Mouse (Mus musculus): ENCODE measurements at regions not wholly inside any gene's neighbourhood (a gene's known extent, or its start where the extent isn't known, plus 50 kb on each side); places are given as distances from the start of the nearest gene placed in this dataset.
A peak's percentile ranks its signal among the peaks of the same experiment; 100 is the strongest.

- DNase-seq (ENCODE audit: low read depth, low spot score) = no peak
Measured at GRCm38 (mm10) chr9:41834487-41835404, 289.4 kb downstream of the Sorl1 start.

- peak; percentile 57 for DNase-seq (ENCODE audit: low read depth, low spot score)
Measured at GRCm38 (mm10) chr9:41833408-41833807, 290.7 kb downstream of the Sorl1 start.

- no peak for DNase-seq (ENCODE audit: low read depth, low spot score)
Measured at GRCm38 (mm10) chr9:41827356-41827755, 296.7 kb downstream of the Sorl1 start.

GRCm38 (mm10) chr9:41821401-41821800, 302.7 kb downstream of the Sorl1 start:
- no peak for DNase-seq (ENCODE audit: low read depth, low spot score)

- DNase-seq (ENCODE audit: low read depth, low spot score) = no peak
Measured at GRCm38 (mm10) chr9:41817740-41818461, 306.2 kb downstream of the Sorl1 start.

GRCm38 (mm10) chr9:41815921-41816320, 308.2 kb downstream of the Sorl1 start:
- no peak for DNase-seq (ENCODE audit: low read depth, low spot score)

- peak; percentile 32 for DNase-seq (ENCODE audit: low read depth, low spot score)
Measured at GRCm38 (mm10) chr9:41809291-41809690, 314.8 kb downstream of the Sorl1 start.

GRCm38 (mm10) chr9:41808791-41809190, 315.3 kb downstream of the Sorl1 start:
- no peak for DNase-seq (ENCODE audit: low read depth, low spot score)

GRCm38 (mm10) chr9:41806289-41806621, 317.8 kb downstream of the Sorl1 start:
- no peak for DNase-seq (ENCODE audit: low read depth, low spot score)

- peak; percentile 17 for DNase-seq (ENCODE audit: low read depth, low spot score)
Measured at GRCm38 (mm10) chr9:41805491-41806288, 318.4 kb downstream of the Sorl1 start.

GRCm38 (mm10) chr9:41804711-41805331, 319.3 kb downstream of the Sorl1 start:
- DNase-seq (ENCODE audit: low read depth, low spot score) = no peak

- DNase-seq (ENCODE audit: low read depth, low spot score) = peak; percentile 43
Measured at GRCm38 (mm10) chr9:41803680-41804460, 320.2 kb downstream of the Sorl1 start.

- no peak for DNase-seq (ENCODE audit: low read depth, low spot score)
Measured at GRCm38 (mm10) chr9:41801376-41801775, 322.7 kb downstream of the Sorl1 start.

GRCm38 (mm10) chr9:41792830-41793213, 331.3 kb downstream of the Sorl1 start:
- DNase-seq (ENCODE audit: low read depth, low spot score) = no peak

- DNase-seq (ENCODE audit: low read depth, low spot score) = no peak
Measured at GRCm38 (mm10) chr9:41792173-41792829, 331.8 kb downstream of the Sorl1 start.

- no peak for DNase-seq (ENCODE audit: low read depth, low spot score)
Measured at GRCm38 (mm10) chr9:41791501-41792172, 332.5 kb downstream of the Sorl1 start.

- no peak for DNase-seq (ENCODE audit: low read depth, low spot score)
Measured at GRCm38 (mm10) chr9:41785131-41785530, 339.0 kb downstream of the Sorl1 start.

GRCm38 (mm10) chr9:41772281-41772902, 351.7 kb downstream of the Sorl1 start:
- no peak for DNase-seq (ENCODE audit: low read depth, low spot score)

GRCm38 (mm10) chr9:41771276-41771675, 352.8 kb downstream of the Sorl1 start:
- DNase-seq (ENCODE audit: low read depth, low spot score) = no peak
